Mouse (Mus musculus) spleen, postnatal 36 days (tissue): Measurements from ENCODE around the gene Slc51b.
A peak's percentile ranks its signal among the peaks of the same experiment; 100 is the strongest.

Source experiments
- DNase-seq, 2 experiments: peaks; one replicate each; pipeline ENCODE4 v3.0.0; 2022; ENCODE audit warnings: low spot score in 2 of 2, mixed read lengths in 1 of 2

Slc51b gene

GRCm38 (mm10) chr9:65422760-65423501 lies at the start of gene Slc51b:
Gene Slc51b (minus strand): TSS chr9:65422955.
- DNase-seq = no peak

GRCm38 (mm10) chr9:65467686-65468085 lies 44.9 kb upstream of the Slc51b start:
- DNase-seq = no peak

DNA sequence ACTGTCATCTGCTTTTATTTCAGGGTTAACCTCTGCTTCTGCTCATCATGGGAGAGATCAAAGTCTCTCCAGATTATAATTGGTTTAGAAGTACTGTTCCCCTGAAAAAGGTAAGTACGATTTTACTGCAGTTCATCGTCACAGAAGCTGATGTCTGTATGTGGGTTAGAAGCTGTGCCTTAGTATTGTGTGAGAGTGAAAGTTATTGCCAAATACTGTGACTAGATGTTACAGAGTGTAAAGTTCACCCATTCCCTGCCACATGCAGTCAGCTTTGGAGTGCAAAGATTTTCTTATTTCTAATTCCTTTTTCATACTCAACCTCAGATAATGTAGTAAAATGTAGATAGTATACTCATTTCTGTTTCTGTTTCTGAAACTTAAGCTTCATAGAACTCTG lies 42.5 kb upstream of the Slc51b start:
- no peak for DNase-seq

DNA sequence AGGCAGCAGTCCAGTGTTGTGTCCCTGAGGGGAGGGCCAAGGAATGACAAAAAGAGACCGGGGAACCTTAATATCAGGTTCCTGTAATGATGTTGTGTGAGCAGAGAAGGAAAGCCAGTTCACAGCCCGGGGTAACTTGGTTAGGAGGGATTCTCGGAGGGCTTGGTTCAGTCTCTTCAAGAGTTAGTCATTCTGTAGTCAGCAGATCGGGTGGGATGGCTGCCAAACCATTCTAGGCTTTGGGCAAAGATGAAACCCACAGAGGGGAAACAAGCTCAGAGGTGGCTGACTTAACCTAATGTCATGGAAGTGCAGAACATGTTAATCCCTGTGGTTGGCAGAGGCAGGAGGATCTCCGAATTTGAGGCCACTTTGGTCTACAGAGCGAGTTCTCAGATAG lies 41.4 kb upstream of the Slc51b start:
- peak in 1 of 2 experiments; percentile 11 for DNase-seq

DNA sequence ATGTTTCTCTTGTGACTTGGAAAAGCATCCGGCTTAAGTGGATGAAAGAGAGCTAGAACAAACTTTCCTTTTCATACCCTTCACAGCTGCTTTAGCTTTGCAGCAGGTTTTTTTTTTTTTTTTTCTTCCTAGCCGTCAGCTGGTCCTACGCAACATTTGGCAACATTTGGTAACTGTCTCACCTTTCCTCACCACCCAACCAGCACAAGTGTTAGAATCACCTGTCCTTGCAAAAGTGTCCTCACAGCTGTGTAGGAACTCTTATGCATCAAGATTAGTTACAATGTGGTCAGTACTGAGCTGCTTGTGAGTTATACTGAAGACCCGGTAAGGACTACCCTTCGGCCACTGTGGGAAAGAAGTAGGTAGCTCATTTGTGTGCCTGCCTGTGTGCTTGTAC lies 39.8 kb upstream of the Slc51b start:
- DNase-seq = no peak

GRCm38 (mm10) chr9:65460732-65461442 lies 38.1 kb upstream of the Slc51b start, which contains the start of gene Spg21:
Gene Spg21 (plus strand): TSS chr9:65460947.
- peak; percentile 91 to 94 for DNase-seq

- no peak for DNase-seq
Observed at GRCm38 (mm10) chr9:65460198-65460597, 37.4 kb upstream of the Slc51b start.

GRCm38 (mm10) chr9:65458975-65459374 lies 36.2 kb upstream of the Slc51b start:
- no peak for DNase-seq

DNA sequence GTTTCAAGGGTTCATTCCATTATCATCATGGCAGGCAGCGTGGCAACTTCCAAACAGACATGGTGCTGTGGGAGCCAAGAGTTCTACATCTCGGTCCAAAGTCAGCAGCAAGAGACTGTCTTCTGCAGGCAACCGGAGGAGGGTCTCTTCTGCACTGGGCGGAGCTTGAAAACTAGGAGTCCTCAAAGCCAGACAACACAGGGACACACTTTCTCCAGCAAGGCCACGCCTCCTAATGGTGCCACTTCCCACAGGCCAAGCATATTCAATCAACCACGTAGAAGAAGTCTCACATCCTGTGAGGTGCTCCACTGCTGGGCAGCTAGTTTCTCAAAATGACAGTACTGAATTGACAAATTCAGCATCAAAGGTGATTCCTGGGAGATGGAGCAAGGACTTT lies 25.2 kb upstream of the Slc51b start:
- DNase-seq = no peak

DNA sequence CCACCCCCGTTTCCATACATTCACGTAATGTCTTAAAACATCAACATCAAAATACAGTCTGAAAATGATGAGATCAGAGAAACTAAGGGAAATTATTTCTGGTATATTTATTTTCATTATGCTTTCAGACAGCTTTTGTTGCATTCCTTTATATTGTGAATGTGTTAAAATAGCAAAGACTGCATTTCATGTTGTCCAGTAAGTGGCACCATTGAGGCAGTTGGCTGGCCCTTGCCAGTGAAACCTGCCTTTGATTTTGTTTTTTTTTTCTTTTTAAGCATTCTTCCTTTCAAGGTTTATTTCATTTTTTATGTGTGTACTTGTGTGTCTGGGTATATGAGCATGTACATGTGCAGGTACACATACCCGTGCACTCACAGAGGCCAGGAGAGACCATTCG lies 21.9 kb upstream of the Slc51b start:
- no peak for DNase-seq

- peak; percentile 94 to 96 for DNase-seq
Observed at GRCm38 (mm10) chr9:65435671-65436301, 13.0 kb upstream of the Slc51b start, which contains the start of gene Mtfmt. Gene Mtfmt (plus strand): TSS chr9:65435782.

- no peak for DNase-seq
Observed at GRCm38 (mm10) chr9:65435211-65435610, 12.5 kb upstream of the Slc51b start.

DNA sequence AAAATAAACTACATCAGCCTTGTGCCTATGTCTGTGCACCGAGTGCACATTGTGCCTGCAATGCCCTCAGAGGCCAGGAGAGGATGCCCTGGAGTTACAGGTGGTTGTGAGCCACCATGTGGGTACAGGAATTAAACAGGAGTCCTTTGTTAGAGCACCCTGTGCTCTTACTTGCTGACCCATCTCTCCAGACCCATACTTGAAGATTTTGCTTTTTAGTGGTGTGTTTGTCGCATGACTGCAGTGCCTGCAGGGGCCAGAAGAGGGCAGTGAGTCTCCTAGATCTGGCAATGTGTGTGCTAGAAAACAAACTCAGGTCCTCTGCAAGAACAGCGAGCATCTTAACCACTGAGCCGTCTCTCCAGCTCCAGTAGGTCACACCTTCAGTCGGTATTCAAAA lies 11.4 kb upstream of the Slc51b start:
- peak; percentile 18 to 49 for DNase-seq

DNA sequence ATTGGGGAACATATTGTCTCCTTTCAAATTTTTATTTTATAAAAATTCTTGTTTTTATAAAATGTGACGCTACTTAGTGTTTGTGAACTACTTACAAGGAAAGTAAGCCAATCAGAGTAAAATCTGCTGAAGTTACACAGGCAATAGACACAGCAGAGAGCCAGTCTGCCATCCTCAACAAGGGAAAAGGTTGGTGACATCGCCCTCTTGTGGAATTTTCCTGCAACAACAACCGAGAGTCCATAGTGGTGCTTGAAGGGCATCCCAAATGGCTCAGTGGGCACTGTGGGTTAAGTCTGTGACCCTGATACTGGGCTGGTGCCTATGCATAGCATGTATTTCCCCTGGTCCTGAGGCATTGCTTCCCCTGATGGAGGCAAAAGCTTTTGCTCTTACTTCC lies 9.5 kb upstream of the Slc51b start:
- DNase-seq = peak; percentile 63 to 75

DNA sequence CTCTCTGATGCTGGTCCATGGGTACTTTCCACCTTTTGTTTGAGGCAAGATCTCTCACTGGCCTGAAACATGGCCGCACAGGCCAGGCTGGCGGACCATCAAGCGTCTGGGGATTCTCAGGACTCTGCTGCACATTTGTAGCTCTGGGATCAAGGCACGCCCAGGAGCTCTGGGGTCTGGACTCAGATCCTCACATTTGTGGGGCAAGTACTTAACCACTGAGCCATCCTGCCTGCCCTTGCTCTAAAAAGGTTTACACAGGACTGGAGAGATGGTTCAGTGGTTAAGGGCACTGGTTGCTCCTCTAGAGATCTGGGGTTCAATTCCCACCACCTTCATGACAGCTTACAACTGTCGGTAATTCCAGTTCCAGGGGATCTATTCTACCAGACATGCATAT lies 8.2 kb upstream of the Slc51b start:
- DNase-seq = no peak

DNA sequence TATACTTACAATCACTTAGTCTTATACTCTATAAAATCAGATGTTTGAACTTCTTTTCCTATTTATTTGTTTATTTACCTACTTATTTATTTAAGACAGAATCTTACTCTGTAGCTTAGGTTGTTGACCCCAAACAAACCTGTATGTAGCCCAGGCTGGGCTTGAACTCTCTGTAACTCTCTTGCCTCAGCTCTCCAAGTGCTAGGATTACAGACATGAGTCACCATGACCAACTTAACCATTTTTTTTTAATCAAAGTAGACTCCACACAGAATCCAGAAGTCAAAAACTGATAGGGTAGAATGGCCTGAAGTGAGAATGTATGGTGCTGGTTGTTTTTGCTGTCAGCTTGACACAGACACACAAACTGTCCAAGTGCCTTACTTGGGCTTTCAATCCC lies 7.6 kb upstream of the Slc51b start:
- no peak for DNase-seq

DNA sequence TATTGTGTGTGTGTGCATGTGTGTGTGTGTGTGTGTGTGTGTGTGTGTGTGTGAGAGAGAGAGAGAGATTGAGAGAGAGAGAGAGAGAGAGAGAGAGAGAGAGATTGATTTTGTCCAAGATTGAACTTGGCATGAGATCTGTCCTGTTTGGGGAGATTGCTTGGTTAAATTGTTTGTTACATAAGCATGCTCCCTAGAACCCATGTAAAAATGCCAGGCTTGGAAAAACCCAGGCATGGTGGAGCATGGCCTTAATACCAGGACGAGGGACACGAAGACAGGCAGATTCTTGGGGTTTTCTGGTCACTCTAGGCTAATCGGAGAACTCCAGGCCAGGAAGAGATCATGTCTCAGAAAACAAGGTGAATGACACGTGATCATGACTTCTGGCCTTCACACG lies 5.2 kb upstream of the Slc51b start:
- no peak for DNase-seq

- no peak for DNase-seq
Observed at GRCm38 (mm10) chr9:65427511-65427910, 4.8 kb upstream of the Slc51b start.

DNA sequence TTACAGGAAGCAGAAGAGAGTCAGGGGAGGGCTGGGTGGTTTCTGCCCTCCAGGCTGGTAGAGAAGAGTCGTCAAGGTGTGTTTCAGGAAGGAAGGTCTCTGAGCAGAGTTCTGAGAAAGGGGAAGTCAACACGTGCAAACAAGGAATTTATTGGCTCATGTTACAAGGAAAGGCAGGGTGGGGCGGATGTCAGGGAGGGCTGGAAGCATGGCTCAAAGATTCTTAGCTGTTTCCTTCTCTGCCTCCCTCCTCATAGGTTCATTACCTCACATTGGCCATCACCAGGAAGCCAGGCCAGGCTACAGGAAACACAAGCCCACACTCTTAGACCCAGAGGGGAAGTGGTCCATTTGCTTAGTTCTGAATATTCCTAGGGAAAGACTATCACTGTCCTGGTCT lies 1.6 kb upstream of the Slc51b start:
- DNase-seq = no peak

DNA sequence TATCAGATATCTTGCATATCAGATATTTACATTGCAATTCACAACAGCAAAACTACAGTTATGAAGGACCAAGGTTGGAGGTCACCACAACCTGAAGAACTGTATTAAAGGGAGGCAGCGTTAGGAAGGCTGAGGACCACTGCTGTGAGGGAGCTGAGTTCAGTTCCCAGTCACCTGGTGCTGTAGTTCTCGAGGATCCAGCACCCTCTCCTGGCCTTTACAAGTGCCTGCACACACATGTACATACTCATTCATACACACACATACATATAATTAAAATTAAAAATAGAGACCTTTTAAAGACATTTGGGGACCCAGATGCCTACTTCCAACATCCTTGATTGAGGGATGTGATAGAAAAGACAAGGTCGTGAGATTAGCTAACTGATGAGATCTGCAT lies 3.1 kb downstream of the Slc51b start:
- DNase-seq = no peak

DNA sequence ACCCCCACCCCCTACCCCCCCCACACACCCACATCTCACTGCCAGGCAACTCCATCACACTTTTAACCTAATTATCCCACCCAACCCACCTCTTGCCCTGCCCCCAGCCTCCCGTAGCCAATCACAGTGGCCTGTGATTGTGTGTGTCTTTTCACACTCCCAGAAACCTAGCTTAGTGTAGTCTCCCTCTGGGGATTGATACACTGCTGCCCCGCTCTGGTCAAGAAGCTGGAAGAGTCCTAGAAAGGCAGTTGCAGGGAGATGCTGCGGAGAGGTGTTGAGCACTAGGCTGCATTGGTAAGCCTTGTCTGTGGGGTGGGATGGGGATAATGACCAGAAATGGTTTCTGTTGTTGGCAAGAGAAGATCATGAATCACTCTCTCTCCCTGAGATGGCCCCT lies 5.0 kb downstream of the Slc51b start:
- no peak for DNase-seq

- no peak for DNase-seq
Observed at GRCm38 (mm10) chr9:65411326-65411725, 11.4 kb downstream of the Slc51b start.

GRCm38 (mm10) chr9:65410378-65410777 lies 12.4 kb downstream of the Slc51b start:
- no peak for DNase-seq
